Mouse (Mus musculus) lung, adult 2 months (tissue): ENCODE data around the gene H2al1g. TPM values are rescaled to one million over a fixed set of nuclear protein-coding genes. Genes with fewer than 3 reads are reported as not detected.
"Not testable (repeated sequence)": the region's sequence is repeated elsewhere in the genome, so short reads cannot be mapped to it uniquely, and the experiment has no call there.

Experiments used
- DNase-seq: peaks from one replicate; pipeline ENCODE4 v3.0.0; 2022
- H3K4me1 ChIP-seq: fragments of 200-500 bp; 2 replicates; pipeline ENCODE4 v1.6.1; 2011; ENCODE audit warnings: low read length; ENCODE audit not compliant: control insufficient read depth, insufficient read depth
- H3K4me3 ChIP-seq: fragments of 200-500 bp; replicated peaks from 2 replicates; pipeline ENCODE3; 2011; ENCODE audit warnings: low read depth, mild to moderate bottlenecking, control low read depth, low read length; ENCODE audit errors: extremely low read depth
- CTCF ChIP-seq: fragments of 200-500 bp; IDR thresholded peaks from 2 replicates; pipeline ENCODE4 v1.5.1; 2011; ENCODE audit warnings: mild to moderate bottlenecking, low read length, control low read depth; ENCODE audit not compliant: insufficient read depth
- POLR2A ChIP-seq: fragments of 200-500 bp; IDR thresholded peaks from 2 replicates; pipeline ENCODE4 v1.6.1; 2011; ENCODE audit warnings: low read depth, mild to moderate bottlenecking, control low read depth, low read length, borderline replicate concordance; ENCODE audit errors: extremely low read depth
- WGBS: fragments of 180-500 bp; shearing (Covaris S2); methylation state at CpG from one replicate; pipeline ENCODE4 v1.1.7; 2018; 5-methylcytosine and 5-hydroxymethylcytosine counted together
- polyA plus RNA-seq: library from polyadenylated mRNA; depleted of rRNA; stranded (reverse); fragments of >200 nt; gene quantifications from 2 replicates; pipeline ENCODE4 v1.2.3, GENCODE M21; 2012; rRNA removed

Gene H2al1g
- polyA plus RNA-seq, 1 experiment = not detected

DNA sequence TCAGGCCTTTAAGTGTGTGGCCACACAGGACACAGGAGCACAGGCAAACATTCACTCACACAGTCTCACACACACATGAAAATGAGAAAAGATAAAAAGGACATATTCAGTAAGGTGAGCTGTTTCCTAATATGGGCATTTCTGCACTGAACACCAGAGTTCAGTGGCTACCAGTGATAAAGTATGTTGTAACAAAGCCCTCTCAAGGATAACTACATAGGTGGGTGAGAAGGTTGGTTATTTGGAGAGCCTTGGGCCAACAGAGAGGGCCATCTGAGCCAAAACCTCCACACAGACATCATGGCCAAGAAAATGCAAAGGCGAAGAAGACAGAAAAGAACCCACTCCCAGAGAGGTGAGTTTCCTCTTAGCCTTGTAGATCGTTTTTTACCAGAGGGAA lies 9.5 kb downstream of the H2al1g start, which contains the start of gene H2al1j:
Gene H2al1j (plus strand): TSS at position 301 of the 400 bp plus-strand sequence.
- H3K4me1 ChIP-seq, DNase-seq, H3K4me3 ChIP-seq: not testable (repeated sequence)
- 80% methylated on average over 2 of the region's 2 CpGs for WGBS

- TF ChIP-seq POLR2A (no peak), CTCF (no peak)
- WGBS = 66% methylated on average over 9 of the region's 9 CpGs
Measured at GRCm38 (mm10) chrX:11345762-11346161, 27.7 kb downstream of the H2al1g start.

DNA sequence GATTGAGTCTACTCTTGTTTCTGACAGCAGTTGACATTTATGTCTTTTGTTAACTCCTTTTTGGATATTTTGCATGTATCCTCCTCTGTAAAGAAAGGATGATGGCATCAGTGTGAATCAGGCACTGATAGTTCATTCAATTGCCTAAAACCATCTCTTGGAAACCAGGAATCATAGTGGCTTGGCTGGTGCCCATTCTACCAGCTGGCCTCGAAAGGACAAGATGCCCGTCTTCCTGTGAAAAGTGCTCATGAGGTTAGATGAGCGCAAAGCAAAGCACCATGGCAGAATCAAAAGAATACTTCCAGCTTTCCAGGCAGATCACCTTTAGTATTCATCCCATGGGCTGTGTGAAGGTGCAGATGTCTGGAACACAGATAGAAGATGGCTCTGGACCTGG lies 28.7 kb downstream of the H2al1g start:
- no peak for TF ChIP-seq CTCF
- no peak for TF ChIP-seq POLR2A
- WGBS = 87% methylated on average over 3 of the region's 3 CpGs
- Histone ChIP-seq H3K4me3 (no peak overlapping the region), H3K4me1 (no peaks in the 10 kb centered on the region)
- no peak for DNase-seq

More at GRCm38 (mm10) chrX:11345762-11346161, 27.7 kb downstream of the H2al1g start:
- no peak for DNase-seq
- H3K4me3 ChIP-seq = no peak overlapping the region
- no peaks in the 10 kb centered on the region for H3K4me1 ChIP-seq

GRCm38 (mm10) chrX:11360823-11361222 lies 42.8 kb downstream of the H2al1g start:
- no peak for DNase-seq
- 72% methylated on average over 6 of the region's 6 CpGs for WGBS
- TF ChIP-seq POLR2A = no peak
- no peak for TF ChIP-seq CTCF
- no peaks in the 10 kb centered on the region for H3K4me1 ChIP-seq
- H3K4me3 ChIP-seq = no peak overlapping the region

DNA sequence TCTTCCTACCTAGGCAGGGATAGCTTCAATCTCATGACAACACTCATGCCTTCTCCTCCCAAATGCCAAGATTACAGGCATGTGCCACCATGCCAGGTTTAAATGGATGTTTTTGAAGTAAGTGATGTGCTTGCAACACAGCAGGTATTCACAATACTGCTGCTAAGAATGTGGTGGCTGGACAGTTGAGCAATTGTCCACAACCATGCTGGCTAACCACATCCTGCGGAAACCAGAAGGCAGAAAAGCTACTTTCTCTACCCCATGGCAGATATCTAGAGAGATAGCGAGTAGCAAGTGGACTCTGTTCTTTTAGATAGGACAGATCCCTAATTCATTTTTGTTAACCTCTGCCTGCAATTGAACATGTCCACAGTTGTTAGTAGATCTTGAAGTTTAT lies 43.2 kb downstream of the H2al1g start:
- Histone ChIP-seq H3K4me1 (no peaks in the 10 kb centered on the region), H3K4me3 (no peak overlapping the region)
- TF ChIP-seq CTCF (no peak), POLR2A (no peak)
- 80% methylated on average over 2 of the region's 2 CpGs for WGBS
- no peak for DNase-seq

- Histone ChIP-seq H3K4me3 (no peak overlapping the region), H3K4me1 (no peaks in the 10 kb centered on the region)
- WGBS = 67% methylated on average over 6 of the region's 6 CpGs
- TF ChIP-seq POLR2A = no peak
- TF ChIP-seq CTCF = no peak
- no peak for DNase-seq
Measured at GRCm38 (mm10) chrX:11363890-11364289, 45.8 kb downstream of the H2al1g start.

- TF ChIP-seq POLR2A (no peak), CTCF (no peak)
- Histone ChIP-seq H3K4me3 (no peak overlapping the region), H3K4me1 (no peaks in the 10 kb centered on the region)
- no peak for DNase-seq
- WGBS = 70% methylated on average over 12 of the region's 12 CpGs
Measured at GRCm38 (mm10) chrX:11365151-11365550, 47.1 kb downstream of the H2al1g start.

Other genes with a start within 250 kb of the H2al1g start
- not detected in 2 replicates for gene H2al1a, start 19.0 kb upstream of the H2al1g start, polyA plus RNA-seq
- not detected in 2 replicates for gene H2al1b, start 15.8 kb upstream of the H2al1g start, polyA plus RNA-seq
- gene H2al1c, start 12.6 kb upstream of the H2al1g start, polyA plus RNA-seq = not detected in 2 replicates
- not detected in 2 replicates for gene H2al1d, start 9.4 kb upstream of the H2al1g start, polyA plus RNA-seq
- gene H2al1e, start 6.3 kb upstream of the H2al1g start, polyA plus RNA-seq = not detected in 2 replicates
- gene H2al1f, start 3.1 kb upstream of the H2al1g start, polyA plus RNA-seq = not detected in 2 replicates
- gene H2al1h, start 3.2 kb downstream of the H2al1g start, polyA plus RNA-seq = not detected in 2 replicates
- gene H2al1i, start 6.4 kb downstream of the H2al1g start, polyA plus RNA-seq = not detected in 2 replicates
- not detected in 2 replicates for gene H2al1j, start 9.6 kb downstream of the H2al1g start, polyA plus RNA-seq